Mouse (Mus musculus): ENCODE measurements around the gene Rpl29. TPM values are rescaled to one million over a fixed set of nuclear protein-coding genes. Genes with fewer than 3 reads are reported as not detected.

The Rpl29 gene
- polyA plus RNA-seq, 1 experiment, result 145 TPM

- no peak overlapping the region for H3K27ac ChIP-seq (ENCODE audit: control insufficient read depth, insufficient read depth, low read depth, low read length, poor library complexity)
- WGBS, result 31% methylated on average over 6 of the region's 6 CpGs
- TF ChIP-seq CTCF (IDR thresholded peaks at IDR 0.05; ENCODE audit: control insufficient read depth, insufficient read depth, low read length), result peak; percentile 54; the same call in 1 of the 2 replicates
- no peak for TF ChIP-seq POLR2A (IDR thresholded peaks at IDR 0.05; ENCODE audit: borderline replicate concordance, control insufficient read depth, low read depth, low read length)
- no peak overlapping the region for H3K4me3 ChIP-seq (replicated peaks; ENCODE audit: control insufficient read depth, low read depth, low read length)
- no peaks in the 10 kb centered on the region; the same call in 1 of the 2 replicates for H3K4me1 ChIP-seq (ENCODE audit: control insufficient read depth, insufficient read depth, low read length)
Measured at GRCm38 (mm10) chr9:106474456-106474855, 45.2 kb downstream of the Rpl29 start.

GRCm38 (mm10) chr9:106475046-106475445, 45.8 kb downstream of the Rpl29 start:
- no peak overlapping the region for H3K27ac ChIP-seq (ENCODE audit: control insufficient read depth, insufficient read depth, low read depth, low read length, poor library complexity)
- no peak for TF ChIP-seq CTCF (IDR thresholded peaks at IDR 0.05; ENCODE audit: control insufficient read depth, insufficient read depth, low read length)
- no peak for TF ChIP-seq POLR2A (IDR thresholded peaks at IDR 0.05; ENCODE audit: borderline replicate concordance, control insufficient read depth, low read depth, low read length)
- no peaks in the 10 kb centered on the region; the same call in 1 of the 2 replicates for H3K4me1 ChIP-seq (ENCODE audit: control insufficient read depth, insufficient read depth, low read length)
- WGBS, result 60% methylated on average over 7 of the region's 7 CpGs
- H3K4me3 ChIP-seq (replicated peaks; ENCODE audit: control insufficient read depth, low read depth, low read length), result no peak overlapping the region

- 31% methylated on average over 10 of the region's 10 CpGs for WGBS
- Histone ChIP-seq H3K27ac (ENCODE audit: control insufficient read depth, insufficient read depth, low read depth, low read length, poor library complexity) (peak within 1 kb of the TSS; percentile 10), H3K4me3 (replicated peaks; ENCODE audit: control insufficient read depth, low read depth, low read length) (peak within 1 kb of the TSS; percentile 49), H3K4me1 (ENCODE audit: control insufficient read depth, insufficient read depth, low read length) (no peaks in the 10 kb centered on the region; the same call in 1 of the 2 replicates)
- TF ChIP-seq POLR2A (IDR thresholded peaks at IDR 0.05; ENCODE audit: borderline replicate concordance, control insufficient read depth, low read depth, low read length) (no peak), CTCF (IDR thresholded peaks at IDR 0.05; ENCODE audit: control insufficient read depth, insufficient read depth, low read length) (no peak)
Measured at GRCm38 (mm10) chr9:106475663-106476001, 46.4 kb downstream of the Rpl29 start, which contains the start of gene Rrp9. TSS of gene Rrp9 (plus strand) at chr9:106475963.

- WGBS, result 8% methylated on average over 16 of the region's 16 CpGs
- H3K4me1 ChIP-seq (ENCODE audit: control insufficient read depth, insufficient read depth, low read length), result no peaks in the 10 kb centered on the region; the same call in 1 of the 2 replicates
- peak overlapping the region; percentile 49 for H3K4me3 ChIP-seq (replicated peaks; ENCODE audit: control insufficient read depth, low read depth, low read length)
Measured at GRCm38 (mm10) chr9:106476002-106476923, 47.0 kb downstream of the Rpl29 start.

GRCm38 (mm10) chr9:106476924-106477484, 47.8 kb downstream of the Rpl29 start, which contains the start of gene Parp3:
TSS of gene Parp3 (minus strand) at chr9:106476949.
- peak within 1 kb of the TSS; percentile 10 for H3K27ac ChIP-seq (ENCODE audit: control insufficient read depth, insufficient read depth, low read depth, low read length, poor library complexity)
- no peaks in the 10 kb centered on the region; the same call in 1 of the 2 replicates for H3K4me1 ChIP-seq (ENCODE audit: control insufficient read depth, insufficient read depth, low read length)
- WGBS, result under 1% methylated on average over 41 of the region's 41 CpGs

More at GRCm38 (mm10) chr9:106476002-106476923, 47.0 kb downstream of the Rpl29 start:
- H3K27ac ChIP-seq (ENCODE audit: control insufficient read depth, insufficient read depth, low read depth, low read length, poor library complexity), result peak overlapping the region; percentile 10
- TF ChIP-seq POLR2A (IDR thresholded peaks at IDR 0.05; ENCODE audit: borderline replicate concordance, control insufficient read depth, low read depth, low read length), result no peak
- no peak for TF ChIP-seq CTCF (IDR thresholded peaks at IDR 0.05; ENCODE audit: control insufficient read depth, insufficient read depth, low read length)

DNA sequence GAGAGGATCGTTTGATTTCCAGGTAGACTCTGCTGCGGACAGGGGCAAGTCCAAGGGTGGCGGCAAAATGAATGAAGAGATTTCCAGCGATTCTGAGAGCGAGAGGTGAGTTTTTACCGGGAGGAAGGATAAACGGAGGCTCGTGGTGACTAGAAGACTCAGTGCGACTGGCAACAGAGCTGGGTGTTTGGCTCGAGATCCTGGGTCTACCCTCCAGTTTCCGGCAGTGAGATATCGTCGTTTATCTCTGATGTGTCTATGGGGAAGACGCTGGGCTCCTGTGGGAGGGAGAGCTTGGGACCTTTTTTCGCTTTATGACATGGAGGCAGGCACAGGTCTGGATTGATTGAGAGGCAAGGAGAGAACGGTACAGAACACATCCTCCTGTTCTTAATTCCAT, 48.4 kb downstream of the Rpl29 start:
- TF ChIP-seq POLR2A (IDR thresholded peaks at IDR 0.05; ENCODE audit: borderline replicate concordance, control insufficient read depth, low read depth, low read length), result no peak
- no peak for TF ChIP-seq CTCF (IDR thresholded peaks at IDR 0.05; ENCODE audit: control insufficient read depth, insufficient read depth, low read length)
- WGBS, result under 1% methylated on average over 16 of the region's 16 CpGs
- H3K4me1 ChIP-seq (ENCODE audit: control insufficient read depth, insufficient read depth, low read length), result no peaks in the 10 kb centered on the region; the same call in 1 of the 2 replicates
- peak overlapping the region; percentile 60 for H3K4me3 ChIP-seq (replicated peaks; ENCODE audit: control insufficient read depth, low read depth, low read length)
- no peak overlapping the region for H3K27ac ChIP-seq (ENCODE audit: control insufficient read depth, insufficient read depth, low read depth, low read length, poor library complexity)

More at GRCm38 (mm10) chr9:106476924-106477484, 47.8 kb downstream of the Rpl29 start, which contains the start of gene Parp3:
- peak within 1 kb of the TSS; percentile 60 for H3K4me3 ChIP-seq (replicated peaks; ENCODE audit: control insufficient read depth, low read depth, low read length)
- TF ChIP-seq POLR2A (IDR thresholded peaks at IDR 0.05; ENCODE audit: borderline replicate concordance, control insufficient read depth, low read depth, low read length) (peak; percentile 22; the same call in 1 of the 2 replicates), CTCF (IDR thresholded peaks at IDR 0.05; ENCODE audit: control insufficient read depth, insufficient read depth, low read length) (peak; percentile 95)

DNA sequence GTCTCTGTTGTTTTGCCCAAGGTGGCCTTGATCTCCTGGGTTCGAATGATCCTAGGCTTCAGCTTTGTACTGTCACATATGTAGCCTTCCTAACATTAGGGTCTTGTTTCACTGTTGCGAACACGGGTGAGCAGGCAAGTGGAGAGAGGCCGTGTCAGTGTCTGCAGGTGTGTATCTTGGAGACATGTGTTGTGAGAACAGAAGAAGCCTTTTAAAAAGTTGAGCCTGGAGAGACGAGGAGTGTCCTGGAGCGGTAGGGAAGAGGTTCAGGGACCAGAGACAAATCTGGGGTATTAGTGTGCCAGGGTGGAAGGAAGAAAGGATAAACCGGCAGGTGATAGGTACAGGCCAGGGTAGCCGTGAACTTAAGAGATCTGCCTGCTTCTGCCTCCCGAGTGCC, 48.8 kb downstream of the Rpl29 start:
- no peak overlapping the region for H3K27ac ChIP-seq (ENCODE audit: control insufficient read depth, insufficient read depth, low read depth, low read length, poor library complexity)
- 68% methylated on average over 9 of the region's 9 CpGs for WGBS
- TF ChIP-seq POLR2A (IDR thresholded peaks at IDR 0.05; ENCODE audit: borderline replicate concordance, control insufficient read depth, low read depth, low read length) (no peak), CTCF (IDR thresholded peaks at IDR 0.05; ENCODE audit: control insufficient read depth, insufficient read depth, low read length) (no peak)
- no peaks in the 10 kb centered on the region; the same call in 1 of the 2 replicates for H3K4me1 ChIP-seq (ENCODE audit: control insufficient read depth, insufficient read depth, low read length)
- no peak overlapping the region for H3K4me3 ChIP-seq (replicated peaks; ENCODE audit: control insufficient read depth, low read depth, low read length)

DNA sequence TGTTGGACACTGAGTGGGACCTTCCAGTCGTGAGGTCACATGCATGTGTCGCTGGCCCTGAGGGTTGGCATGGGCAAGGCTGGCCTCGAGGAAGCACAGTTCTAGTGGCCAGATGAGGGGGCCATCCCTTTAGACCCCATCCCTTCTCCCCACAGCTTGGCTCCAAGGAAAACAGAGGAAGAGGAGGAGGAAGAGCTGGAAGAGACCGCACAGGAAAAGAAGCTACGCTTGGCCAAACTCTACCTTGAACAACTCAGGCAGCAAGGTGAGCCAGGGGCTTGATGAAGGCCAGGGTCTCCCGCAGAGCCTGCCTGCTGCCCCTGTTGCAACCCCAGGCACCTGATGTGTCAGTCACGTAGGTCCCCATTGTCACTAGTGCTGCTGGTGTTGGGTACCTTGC, 51.3 kb downstream of the Rpl29 start:
- H3K4me3 ChIP-seq (replicated peaks; ENCODE audit: control insufficient read depth, low read depth, low read length), result no peak overlapping the region

More for the DNA sequence above, 51.3 kb downstream of the Rpl29 start:
- Histone ChIP-seq H3K27ac (ENCODE audit: control insufficient read depth, insufficient read depth, low read depth, low read length, poor library complexity) (no peak overlapping the region), H3K4me1 (ENCODE audit: control insufficient read depth, insufficient read depth, low read length) (no peaks in the 10 kb centered on the region; the same call in 1 of the 2 replicates)
- 84% methylated on average over 7 of the region's 7 CpGs for WGBS
- no peak for TF ChIP-seq POLR2A (IDR thresholded peaks at IDR 0.05; ENCODE audit: borderline replicate concordance, control insufficient read depth, low read depth, low read length)
- TF ChIP-seq CTCF (IDR thresholded peaks at IDR 0.05; ENCODE audit: control insufficient read depth, insufficient read depth, low read length), result no peak
